Comparison of ENCODE assay signal across 16 mouse cellular contexts in genomic region chr6:61431726-61431984, GRCm38 (mm10).
A peak's percentile ranks its signal among the peaks of the same experiment; 100 is the strongest.
DNase-seq lines count a peak whose midpoint lies in the region; ATAC-seq and TF ChIP-seq lines count a peak whose summit lies in the region.
"Had no signal": no experiment of that assay in that cellular context is flagged by ENCODE, and none has a peak within 500 bp of the region (broad histone marks: within the 10 kb centered on the region; RNA-seq: fewer than 3 reads in every experiment).

No protein-coding gene starts in this region.

- no peak for ATAC-seq in heart, embryonic 13.5 days (ENCODE audit: extremely low read depth, insufficient number of reproducible peaks, low FRiP score, low TSS enrichment)
- no peak for ATAC-seq in hindbrain, postnatal 0 days
- ATAC-seq in hindbrain, embryonic 13.5 days (ENCODE audit: low FRiP score): no peak
- ATAC-seq in neural tube, embryonic 15.5 days (ENCODE audit: low FRiP score): no peak
- no peak for ATAC-seq in midbrain, embryonic 16.5 days
- ATAC-seq: liver, postnatal 0 days had no signal

- H3K4me2 ChIP-seq in heart, embryonic 13.5 days: no peak overlapping the region
- no peak overlapping the region for H3K4me2 ChIP-seq in hindbrain, postnatal 0 days (ENCODE audit: low read depth, low read length)
- no peak overlapping the region for H3K4me2 ChIP-seq in hindbrain, embryonic 13.5 days
- no peak overlapping the region for H3K4me2 ChIP-seq in neural tube, embryonic 15.5 days
- no peak overlapping the region for H3K4me2 ChIP-seq in midbrain, embryonic 16.5 days (ENCODE audit: low read length)
- H3K4me2 ChIP-seq: heart, embryonic 12.5 days; neural tube, embryonic 12.5 days had no signal

- H3K4me3 ChIP-seq in heart, embryonic 13.5 days: no peak overlapping the region
- H3K4me3 ChIP-seq in hindbrain, postnatal 0 days (ENCODE audit: low read length): no peak overlapping the region
- no peak overlapping the region for H3K4me3 ChIP-seq in hindbrain, embryonic 13.5 days
- no peak overlapping the region for H3K4me3 ChIP-seq in neural tube, embryonic 15.5 days (replicated peaks)
- H3K4me3 ChIP-seq in midbrain, embryonic 16.5 days (ENCODE audit: low read depth, low read length): no peak overlapping the region
- H3K4me3 ChIP-seq: erythroblast, embryonic 14.5 days; heart, embryonic 12.5 days; neural tube, embryonic 12.5 days had no signal

- DNase-seq in heart, adult 8-10 months (ENCODE audit: low spot score): no peak
- no peak for DNase-seq in hindbrain, postnatal 0 days (ENCODE audit: low spot score)
- DNase-seq in neural tube, embryonic 10.5 days (ENCODE audit: extremely low spot score, low spot score): no peak
- DNase-seq in gastrocnemius, postnatal 25 days: no peak
- DNase-seq: B cell, adult 2 months; liver, postnatal 0 days; thymus, postnatal 25 days had no signal

- H3K36me3 ChIP-seq in heart, embryonic 13.5 days: no peaks in the 10 kb centered on the region
- H3K36me3 ChIP-seq in hindbrain, postnatal 0 days (ENCODE audit: insufficient read depth, low read length): no peaks in the 10 kb centered on the region
- no peaks in the 10 kb centered on the region for H3K36me3 ChIP-seq in hindbrain, embryonic 13.5 days
- H3K36me3 ChIP-seq in neural tube, embryonic 15.5 days: no peaks in the 10 kb centered on the region
- H3K36me3 ChIP-seq in midbrain, embryonic 16.5 days (ENCODE audit: control insufficient read depth, insufficient read depth, low read length): no peaks in the 10 kb centered on the region
- H3K36me3 ChIP-seq: heart, embryonic 12.5 days; neural tube, embryonic 12.5 days had no signal

- no peaks in the 10 kb centered on the region for H3K9me3 ChIP-seq in heart, embryonic 13.5 days
- H3K9me3 ChIP-seq in hindbrain, postnatal 0 days (ENCODE audit: low read length): no peaks in the 10 kb centered on the region
- H3K9me3 ChIP-seq in hindbrain, embryonic 13.5 days: no peaks in the 10 kb centered on the region
- H3K9me3 ChIP-seq in neural tube, embryonic 15.5 days (replicated peaks): no peaks in the 10 kb centered on the region
- no peaks in the 10 kb centered on the region for H3K9me3 ChIP-seq in midbrain, embryonic 16.5 days (replicated peaks; ENCODE audit: control insufficient read depth, low read length, poor library complexity, severe bottlenecking)
- H3K9me3 ChIP-seq: heart, embryonic 12.5 days; neural tube, embryonic 12.5 days had no signal

- peak overlapping the region; percentile 25 for H3K27ac ChIP-seq in heart, embryonic 13.5 days (replicated peaks)
- 0 out of 2 replicates have a peak overlapping the region, but pooled peaks have one; percentile 12 for H3K27ac ChIP-seq in hindbrain, postnatal 0 days
- H3K27ac ChIP-seq in hindbrain, embryonic 13.5 days: no peak overlapping the region; the same call in 1 of the 2 replicates
- H3K27ac ChIP-seq in neural tube, embryonic 15.5 days (replicated peaks): 0 out of 2 replicates have a peak overlapping the region, but pooled peaks have one; percentile 20
- peak overlapping the region; percentile 63 for H3K27ac ChIP-seq in midbrain, embryonic 16.5 days (ENCODE audit: low read length)
- H3K27ac ChIP-seq: macrophage; neural tube, embryonic 12.5 days had no signal

- H3K9ac ChIP-seq in heart, embryonic 13.5 days: no peak overlapping the region
- no peak overlapping the region for H3K9ac ChIP-seq in hindbrain, postnatal 0 days (replicated peaks; ENCODE audit: low read length)
- H3K9ac ChIP-seq in hindbrain, embryonic 13.5 days: no peak overlapping the region
- H3K9ac ChIP-seq in neural tube, embryonic 15.5 days (replicated peaks): no peak overlapping the region
- no peak overlapping the region for H3K9ac ChIP-seq in midbrain, embryonic 16.5 days (ENCODE audit: low read depth, low read length)
- H3K9ac ChIP-seq: forebrain, postnatal 0 days; heart, embryonic 12.5 days; liver, postnatal 0 days; neural tube, embryonic 12.5 days had no signal

- no peaks in the 10 kb centered on the region for H3K27me3 ChIP-seq in heart, embryonic 13.5 days (replicated peaks)
- no peaks in the 10 kb centered on the region for H3K27me3 ChIP-seq in hindbrain, postnatal 0 days (ENCODE audit: insufficient read depth, low read length)
- no peaks in the 10 kb centered on the region for H3K27me3 ChIP-seq in hindbrain, embryonic 13.5 days
- H3K27me3 ChIP-seq in neural tube, embryonic 15.5 days (replicated peaks): no peaks in the 10 kb centered on the region
- H3K27me3 ChIP-seq in midbrain, embryonic 16.5 days (ENCODE audit: control insufficient read depth, insufficient read depth, low read depth, low read length): no peaks in the 10 kb centered on the region
- H3K27me3 ChIP-seq: heart, embryonic 12.5 days; neural tube, embryonic 12.5 days had no signal

- H3K4me1 ChIP-seq in heart, embryonic 13.5 days: peaks cover 21% of the 10 kb centered on the region
- 0 out of 2 replicates have a peak, but pooled peaks cover 4% of the 10 kb centered on the region for H3K4me1 ChIP-seq in hindbrain, postnatal 0 days (ENCODE audit: insufficient read depth, low read length)
- peaks cover 14% of the 10 kb centered on the region for H3K4me1 ChIP-seq in hindbrain, embryonic 13.5 days (replicated peaks)
- peaks cover 9% of the 10 kb centered on the region for H3K4me1 ChIP-seq in neural tube, embryonic 15.5 days
- peaks cover 11% of the 10 kb centered on the region for H3K4me1 ChIP-seq in midbrain, embryonic 16.5 days (ENCODE audit: control insufficient read depth, insufficient read depth, low read length)

- TF ChIP-seq CTCF in hindbrain, postnatal 0 days (IDR thresholded peaks at IDR 0.05; ENCODE audit: low read depth): no peak

- WGBS in heart, embryonic 13.5 days: 70% methylated on average over 2 of the region's 2 CpGs
- WGBS in hindbrain, postnatal 0 days: 65% methylated on average over 2 of the region's 2 CpGs
- 57% methylated on average over 2 of the region's 2 CpGs for WGBS in hindbrain, embryonic 13.5 days
- 83% methylated on average over 2 of the region's 2 CpGs for WGBS in neural tube, embryonic 15.5 days
- WGBS in midbrain, embryonic 16.5 days: 54% methylated on average over 2 of the region's 2 CpGs
